Mouse (Mus musculus): Measurements from ENCODE around the gene Cyp26a1.

Gene Cyp26a1

GRCm38 (mm10) chr19:37697651-37698272 is at the start of gene Cyp26a1:
Gene Cyp26a1 (plus strand): TSS chr19:37697798.
- in situ Hi-C loops (cut with MboI; ENCODE audit: low sequenced_read_pairs), result no loop called here

- in situ Hi-C loops (cut with MboI; ENCODE audit: low sequenced_read_pairs), result no loop called here
Observed at GRCm38 (mm10) chr19:37647994-37648393, 49.6 kb upstream of the Cyp26a1 start.

GRCm38 (mm10) chr19:37650526-37650925 is 47.1 kb upstream of the Cyp26a1 start:
- in situ Hi-C loops (cut with MboI; ENCODE audit: low sequenced_read_pairs), result no loop called here

- in situ Hi-C loops (cut with MboI; ENCODE audit: low sequenced_read_pairs), result no loop called here
Observed at GRCm38 (mm10) chr19:37654012-37654411, 43.6 kb upstream of the Cyp26a1 start.

- in situ Hi-C loops (cut with MboI; ENCODE audit: low sequenced_read_pairs), result no loop called here
Observed at GRCm38 (mm10) chr19:37656441-37656840, 41.2 kb upstream of the Cyp26a1 start.

GRCm38 (mm10) chr19:37665256-37665655 is 32.3 kb upstream of the Cyp26a1 start:
- in situ Hi-C loops (cut with MboI; ENCODE audit: low sequenced_read_pairs), result no loop called here

- in situ Hi-C loops (cut with MboI; ENCODE audit: low sequenced_read_pairs), result no loop called here
Observed at GRCm38 (mm10) chr19:37667855-37668594, 29.6 kb upstream of the Cyp26a1 start.

- in situ Hi-C loops (cut with MboI; ENCODE audit: low sequenced_read_pairs), result no loop called here
Observed at GRCm38 (mm10) chr19:37668657-37669056, 28.9 kb upstream of the Cyp26a1 start.

- in situ Hi-C loops (cut with MboI; ENCODE audit: low sequenced_read_pairs), result no loop called here
Observed at GRCm38 (mm10) chr19:37669486-37669885, 28.1 kb upstream of the Cyp26a1 start.

- in situ Hi-C loops (cut with MboI; ENCODE audit: low sequenced_read_pairs), result no loop called here
Observed at GRCm38 (mm10) chr19:37673393-37673792, 24.2 kb upstream of the Cyp26a1 start.

- in situ Hi-C loops (cut with MboI; ENCODE audit: low sequenced_read_pairs), result no loop called here
Observed at GRCm38 (mm10) chr19:37685281-37685680, 12.3 kb upstream of the Cyp26a1 start, which contains the start of gene Cyp26c1. Gene Cyp26c1 (plus strand): TSS chr19:37685581.

GRCm38 (mm10) chr19:37686347-37686746 is 11.3 kb upstream of the Cyp26a1 start:
- in situ Hi-C loops (cut with MboI; ENCODE audit: low sequenced_read_pairs), result no loop called here

GRCm38 (mm10) chr19:37686941-37687850 is 10.4 kb upstream of the Cyp26a1 start:
- in situ Hi-C loops (cut with MboI; ENCODE audit: low sequenced_read_pairs), result no loop called here

- in situ Hi-C loops (cut with MboI; ENCODE audit: low sequenced_read_pairs), result no loop called here
Observed at GRCm38 (mm10) chr19:37689478-37689877, 8.1 kb upstream of the Cyp26a1 start.

- in situ Hi-C loops (cut with MboI; ENCODE audit: low sequenced_read_pairs), result no loop called here
Observed at GRCm38 (mm10) chr19:37690716-37691115, 6.9 kb upstream of the Cyp26a1 start.

GRCm38 (mm10) chr19:37692879-37693278 is 4.7 kb upstream of the Cyp26a1 start:
- in situ Hi-C loops (cut with MboI; ENCODE audit: low sequenced_read_pairs), result no loop called here

- in situ Hi-C loops (cut with MboI; ENCODE audit: low sequenced_read_pairs), result no loop called here
Observed at GRCm38 (mm10) chr19:37695146-37695545, 2.5 kb upstream of the Cyp26a1 start.

- in situ Hi-C loops (cut with MboI; ENCODE audit: low sequenced_read_pairs), result no loop called here
Observed at GRCm38 (mm10) chr19:37695762-37696602, 1.6 kb upstream of the Cyp26a1 start.

- in situ Hi-C loops (cut with MboI; ENCODE audit: low sequenced_read_pairs), result no loop called here
Observed at GRCm38 (mm10) chr19:37696603-37697334, 829 bp upstream of the Cyp26a1 start.

GRCm38 (mm10) chr19:37697335-37697636 is 312 bp upstream of the Cyp26a1 start:
- in situ Hi-C loops (cut with MboI; ENCODE audit: low sequenced_read_pairs), result no loop called here

All from CH12F3 (cell line).